Mouse (Mus musculus) frontal cortex, postnatal 14 days (tissue): ENCODE results near the gene B4galt1.

Experiments used
- DNase-seq, 2 experiments: peaks; one replicate each; pipeline ENCODE4 v3.0.0; 2022; ENCODE audit warnings: low spot score in 2 of 2

B4galt1 gene

DNA sequence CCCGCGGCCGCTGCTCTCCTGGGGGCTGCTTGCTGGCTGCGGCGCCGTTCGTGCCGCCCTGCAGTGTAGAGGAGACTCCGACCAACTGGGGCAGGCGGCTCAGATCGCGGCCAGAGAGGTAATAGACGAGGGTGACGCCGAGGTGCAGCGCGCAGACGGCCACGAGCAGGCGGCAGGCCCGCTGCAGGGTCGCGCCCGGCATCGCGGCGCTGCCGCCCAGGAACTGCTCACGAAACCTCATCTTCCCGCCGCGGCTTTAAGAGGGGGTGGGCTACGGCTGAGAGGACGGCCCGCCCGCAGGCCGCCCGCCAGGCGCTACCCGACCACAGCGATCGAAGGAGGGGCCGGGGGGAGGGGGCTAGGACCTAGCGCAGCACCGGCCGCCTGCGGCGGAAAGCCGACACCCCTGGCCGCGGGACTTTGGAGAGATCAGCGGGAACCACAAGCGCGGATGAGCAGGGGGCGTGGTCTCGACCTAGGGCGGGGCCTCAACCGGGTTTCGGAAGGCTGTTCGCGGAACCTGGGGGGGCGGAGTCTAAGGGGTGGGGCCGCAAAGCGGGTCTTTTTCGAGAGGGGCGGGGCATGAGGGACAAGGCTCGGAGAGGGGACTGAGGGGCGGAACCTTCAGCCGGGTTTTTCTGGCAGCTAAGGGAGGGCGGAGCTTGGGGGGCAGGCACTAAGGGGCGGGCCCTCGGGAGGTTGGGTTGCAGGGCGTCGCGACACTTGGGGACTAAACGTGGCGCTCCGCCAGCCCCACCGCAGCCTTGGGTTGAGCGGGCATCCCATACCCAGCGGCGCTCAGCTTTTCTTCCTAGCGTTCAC lies at the start of gene B4galt1:
B4galt1 (minus strand) TSS at position 441 of the 822 bp plus-strand sequence.
- peak; percentile 89 to 91 for DNase-seq

DNA sequence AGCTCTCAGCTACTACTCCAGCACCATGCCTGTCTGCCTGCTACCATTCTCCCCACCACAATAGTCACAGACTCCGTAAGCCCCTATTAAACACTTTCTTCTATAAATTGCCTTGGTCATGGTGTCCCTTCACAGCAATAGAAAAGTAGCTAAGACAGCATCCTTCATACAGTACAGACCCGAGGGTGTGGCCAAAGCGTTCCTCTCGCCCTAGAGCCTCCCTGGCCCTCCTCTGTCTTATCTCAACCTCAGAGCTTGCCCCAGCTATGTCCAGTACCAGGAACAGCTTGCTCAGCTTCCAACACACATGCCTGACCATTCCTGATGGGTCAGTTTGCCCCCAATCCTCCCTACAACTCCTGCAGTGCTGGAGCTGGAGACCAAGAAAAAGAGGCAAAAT lies 46.8 kb upstream of the B4galt1 start:
- DNase-seq, result no peak

DNA sequence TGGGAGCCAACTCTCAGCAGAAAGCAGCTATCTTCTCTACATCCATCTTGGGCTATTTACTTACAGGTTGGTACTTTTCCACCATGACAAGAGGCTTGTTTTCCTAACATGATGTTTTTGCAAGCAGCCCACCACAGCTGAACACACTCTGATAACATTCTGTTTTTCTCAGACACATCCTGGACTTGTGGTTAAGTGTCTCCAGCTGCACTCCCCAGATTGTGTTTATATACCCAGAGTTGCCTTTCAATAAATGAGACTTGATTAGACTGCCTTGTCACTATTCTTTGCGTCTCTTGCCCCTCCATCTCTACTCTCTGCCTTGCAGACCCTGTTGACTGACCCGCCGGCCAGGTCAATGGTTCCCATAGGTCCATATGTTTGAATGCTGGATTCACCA lies 46.3 kb upstream of the B4galt1 start:
- DNase-seq, result no peak

DNA sequence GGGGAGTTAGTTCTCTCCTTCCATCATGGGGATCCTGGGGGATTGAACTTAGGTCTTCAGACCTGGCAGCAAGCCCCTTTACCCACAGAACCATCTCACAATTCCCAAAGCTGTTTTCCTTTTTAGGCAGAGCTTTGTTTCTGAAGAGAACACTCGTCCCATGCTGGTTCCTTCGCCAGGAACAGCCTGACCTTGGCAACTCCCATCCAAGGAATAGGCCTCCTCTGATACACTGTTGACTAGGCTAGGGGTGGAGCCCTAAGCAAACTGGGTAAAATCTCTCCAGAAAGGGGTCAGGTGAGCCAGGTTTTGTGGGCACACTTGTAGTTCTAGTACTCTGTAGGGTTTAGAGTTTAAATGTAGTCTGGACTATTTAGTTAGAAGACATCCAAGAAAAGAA lies 45.5 kb upstream of the B4galt1 start:
- no peak for DNase-seq

DNA sequence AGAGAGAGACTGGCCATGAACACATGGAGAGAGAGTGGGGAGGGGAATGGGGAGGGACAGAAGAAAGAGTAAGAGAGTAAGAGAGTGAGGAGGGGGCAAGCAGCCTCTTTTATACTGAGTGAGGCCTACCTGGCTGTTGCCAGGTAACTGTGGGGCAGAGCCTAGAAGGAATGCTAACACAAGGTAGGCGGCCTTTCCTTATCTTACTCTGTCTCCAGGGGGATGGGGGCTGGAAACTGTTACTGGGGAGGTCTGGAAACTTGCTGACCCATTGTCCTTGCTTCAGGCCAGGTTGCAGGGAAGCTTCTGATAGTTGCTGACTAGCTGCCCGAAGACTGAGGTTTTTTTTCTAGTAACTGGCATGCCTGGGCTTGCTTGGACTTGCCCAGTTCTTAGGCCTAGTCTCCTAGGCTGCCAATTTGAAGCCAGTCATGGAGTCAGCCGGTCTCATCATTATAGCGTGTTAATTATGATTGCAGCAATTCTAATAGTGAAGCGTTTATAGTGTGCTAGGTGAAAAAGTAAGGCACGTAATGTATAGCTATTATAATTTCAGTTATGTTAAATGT lies 44.8 kb upstream of the B4galt1 start:
- DNase-seq, result no peak

DNA sequence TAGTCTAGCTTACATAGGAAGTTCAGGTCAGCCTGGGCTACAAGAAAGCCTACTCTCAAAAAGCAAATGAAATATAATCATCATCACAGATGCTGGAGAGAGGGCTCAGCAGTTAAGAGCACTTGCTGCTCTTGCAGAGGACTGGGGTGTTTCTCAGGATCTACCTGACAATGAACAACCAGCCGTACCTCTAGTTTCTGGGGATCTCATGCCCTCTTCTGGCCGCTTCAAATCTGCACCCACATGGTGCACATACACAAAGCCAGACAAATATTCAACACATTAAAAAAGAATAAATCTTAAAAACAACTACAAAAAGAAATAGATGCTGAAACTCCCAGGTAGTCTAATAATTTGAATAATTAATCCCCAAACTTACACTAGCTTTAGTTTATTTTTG lies 41.8 kb upstream of the B4galt1 start:
- DNase-seq, result no peak

DNA sequence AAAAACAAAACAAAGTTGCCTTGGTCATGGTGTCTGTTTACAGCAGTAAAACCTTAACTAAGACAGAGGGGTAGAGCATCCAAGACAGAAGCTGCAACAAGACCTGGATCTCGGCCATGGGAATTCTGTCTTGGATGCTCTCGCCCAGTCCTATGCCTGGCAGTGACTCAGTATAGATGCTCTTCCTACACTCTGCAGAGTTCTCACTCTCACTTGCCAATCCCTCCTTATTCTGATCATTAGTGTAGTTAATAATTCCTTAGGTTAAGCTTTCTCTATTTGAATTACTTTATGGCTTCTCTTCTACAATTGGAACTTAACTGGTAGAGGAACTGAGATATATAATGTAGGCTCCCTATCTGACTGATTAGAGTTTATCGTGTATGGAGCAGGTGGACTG lies 41.3 kb upstream of the B4galt1 start:
- no peak for DNase-seq

DNA sequence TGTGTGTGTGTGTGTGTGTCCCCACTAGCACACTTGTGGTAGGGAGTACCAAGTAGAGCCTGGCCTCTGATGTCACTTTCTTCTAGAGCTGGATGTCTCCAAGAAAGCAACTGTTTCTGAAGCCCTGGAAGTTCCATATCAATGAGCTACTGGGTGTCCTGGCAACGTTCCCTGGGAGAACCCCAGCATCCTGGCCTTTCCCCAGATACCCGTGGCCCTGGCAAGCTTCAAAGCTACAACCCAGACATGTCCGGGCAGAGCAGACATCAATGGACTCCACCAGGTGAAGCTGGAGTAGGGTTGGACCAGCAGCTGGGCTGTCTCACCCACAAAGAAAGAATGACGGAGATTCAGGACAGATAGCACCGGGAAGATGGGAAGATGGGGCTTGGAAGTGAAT lies 37.4 kb upstream of the B4galt1 start:
- DNase-seq, result no peak

DNA sequence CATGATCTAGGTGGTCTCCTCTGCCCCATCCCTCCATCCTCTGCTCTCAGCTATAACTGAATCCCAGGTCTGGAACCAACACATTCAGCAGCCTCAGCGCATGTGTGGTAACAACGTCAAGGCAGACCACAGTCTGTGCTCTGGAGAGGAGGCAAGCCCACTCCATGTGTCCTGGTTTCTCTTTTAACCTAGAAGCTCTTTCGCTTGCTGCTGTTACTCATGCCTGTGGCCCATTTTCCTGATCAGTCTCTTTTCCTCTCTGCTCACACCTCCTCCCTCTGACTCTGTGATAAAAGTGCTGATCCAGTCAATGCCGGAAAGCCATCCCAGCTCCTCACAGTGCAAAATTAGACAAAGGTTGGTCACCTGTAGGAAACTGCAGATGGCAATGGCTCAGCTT lies 36.2 kb upstream of the B4galt1 start:
- DNase-seq, result no peak

DNA sequence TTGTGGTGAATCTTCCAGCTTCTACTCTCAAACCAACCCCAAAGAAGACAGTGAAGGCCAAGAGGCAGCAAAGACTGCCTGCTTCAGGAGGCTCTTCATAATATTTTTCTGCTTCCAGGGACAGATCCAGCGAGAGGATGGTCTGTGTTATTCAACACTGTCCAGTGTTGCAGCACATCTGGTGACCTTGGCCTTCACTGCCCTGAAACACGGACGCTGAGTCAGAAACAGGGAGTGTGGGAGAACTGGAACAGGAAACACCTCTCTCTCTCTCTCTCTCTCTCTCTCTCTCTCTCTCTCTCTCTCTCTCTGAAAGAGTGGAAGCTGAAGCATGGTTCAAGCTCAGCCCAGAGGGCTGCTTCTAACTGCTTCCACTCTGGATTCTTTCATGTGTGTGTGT lies 35.4 kb upstream of the B4galt1 start:
- no peak for DNase-seq

DNA sequence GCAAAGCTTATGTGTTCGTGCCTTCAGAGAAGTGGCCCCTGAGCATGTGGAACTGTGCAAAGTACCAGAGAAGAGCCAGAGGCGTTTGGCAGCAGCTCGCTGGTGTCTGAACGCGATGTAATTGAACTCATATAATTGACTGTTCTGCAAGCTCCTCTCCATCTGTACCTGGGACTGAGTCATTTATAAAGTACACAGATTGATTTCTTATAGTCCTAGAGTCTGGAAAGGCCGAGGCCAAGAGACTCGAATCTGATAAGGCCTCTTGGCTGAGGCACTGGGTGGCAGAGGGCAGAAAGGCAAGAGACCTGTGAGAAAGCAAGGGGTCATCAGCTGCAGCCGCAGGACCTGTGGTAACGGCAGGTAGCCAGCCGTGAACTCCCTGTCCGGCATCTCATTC lies 35.0 kb upstream of the B4galt1 start:
- no peak for DNase-seq

DNA sequence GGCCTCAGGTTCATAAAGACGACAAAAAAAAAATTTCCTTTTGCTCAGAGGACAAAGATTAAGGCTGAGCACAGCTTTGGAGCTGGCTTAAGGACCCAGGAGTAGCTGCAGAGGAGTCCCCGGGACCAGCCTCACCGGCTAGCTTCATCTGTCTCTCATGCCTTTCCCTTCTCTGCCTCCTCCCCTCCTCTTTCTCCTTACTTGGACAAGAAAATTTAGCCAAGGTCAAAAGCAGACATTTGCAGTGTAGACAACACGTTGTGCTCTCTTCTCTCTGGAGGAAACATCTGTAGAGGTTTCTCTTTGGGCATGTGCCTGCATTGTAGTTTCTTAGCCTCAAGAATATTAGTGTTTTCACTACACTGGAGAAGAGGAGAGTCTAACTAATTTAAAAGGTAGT lies 32.1 kb upstream of the B4galt1 start:
- no peak for DNase-seq

DNA sequence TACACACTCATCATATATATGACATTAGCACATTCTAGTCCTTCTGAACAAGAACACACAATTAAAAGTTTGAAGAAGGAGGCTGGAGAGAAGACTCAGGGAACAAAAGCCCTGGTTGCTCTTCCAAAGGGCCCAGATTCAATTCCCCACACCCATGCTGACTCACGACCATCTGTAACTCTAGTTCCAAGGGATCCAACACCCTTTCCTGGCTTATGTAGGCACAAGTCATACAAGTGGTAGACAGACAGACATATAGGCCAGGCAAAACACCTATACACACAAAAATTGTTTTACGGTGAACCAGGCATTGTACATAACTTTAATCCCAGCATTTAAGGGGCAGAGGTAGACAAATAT lies 31.3 kb upstream of the B4galt1 start:
- DNase-seq, result no peak

DNA sequence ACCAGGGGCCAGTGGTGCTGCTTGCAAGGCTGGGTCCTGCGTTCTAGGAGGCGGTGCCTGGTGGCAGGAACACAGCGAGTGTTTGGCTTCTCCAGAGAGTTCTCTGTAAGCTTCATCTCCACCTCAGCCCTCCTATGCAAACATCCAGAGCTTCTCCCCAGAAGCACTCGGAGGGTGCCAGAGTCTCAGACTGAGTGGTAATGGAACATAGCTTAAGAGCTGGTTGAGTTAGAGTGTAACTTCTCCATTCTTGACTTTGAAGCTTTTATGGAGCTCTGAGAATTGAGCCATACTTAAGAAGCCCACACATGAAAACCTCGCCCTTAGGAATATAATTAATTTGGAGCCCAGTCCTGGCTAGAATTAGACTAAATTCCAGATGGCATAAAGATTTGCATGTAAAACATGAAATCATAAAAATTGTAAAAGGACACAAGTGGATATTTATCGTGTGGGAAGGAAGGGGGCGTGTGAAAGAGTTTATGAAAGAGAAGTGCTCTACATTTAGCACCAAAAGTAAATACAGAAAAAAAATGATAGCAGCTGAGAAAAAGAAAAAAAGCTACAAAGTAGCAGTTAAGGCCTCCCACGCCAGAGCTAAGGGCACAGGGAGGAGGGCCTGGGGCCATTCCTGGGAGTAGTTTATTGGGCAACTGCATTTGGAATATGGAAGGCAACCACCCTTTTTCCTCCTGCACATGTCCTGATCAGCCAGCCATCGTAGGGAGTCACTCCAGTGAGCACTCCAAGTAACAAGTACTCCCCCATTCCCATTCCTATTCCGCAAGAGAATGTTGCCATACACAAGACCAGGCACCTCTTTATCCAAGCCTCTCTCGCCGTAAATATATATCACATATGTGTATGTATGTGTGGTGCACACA lies 30.7 kb upstream of the B4galt1 start:
- no peak for DNase-seq

DNA sequence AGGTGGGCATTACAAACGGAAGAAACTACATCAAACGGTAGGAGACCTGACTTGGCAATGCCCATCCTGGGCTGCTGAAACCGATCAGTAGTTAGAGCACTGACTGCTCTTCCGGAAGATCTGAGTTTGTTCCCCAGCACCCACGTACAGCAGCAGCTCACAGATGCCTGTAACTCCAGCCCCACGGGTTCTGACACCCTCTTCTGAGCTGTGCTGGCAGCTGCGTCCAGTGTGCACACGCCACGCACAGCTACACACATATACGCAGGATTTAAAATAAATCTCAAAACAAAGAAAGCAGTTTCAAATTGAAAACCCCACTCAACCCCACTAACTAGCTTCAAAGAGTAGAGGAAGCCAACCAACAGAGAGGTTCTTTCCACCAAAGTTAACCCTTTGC lies 29.4 kb upstream of the B4galt1 start:
- DNase-seq, result no peak

DNA sequence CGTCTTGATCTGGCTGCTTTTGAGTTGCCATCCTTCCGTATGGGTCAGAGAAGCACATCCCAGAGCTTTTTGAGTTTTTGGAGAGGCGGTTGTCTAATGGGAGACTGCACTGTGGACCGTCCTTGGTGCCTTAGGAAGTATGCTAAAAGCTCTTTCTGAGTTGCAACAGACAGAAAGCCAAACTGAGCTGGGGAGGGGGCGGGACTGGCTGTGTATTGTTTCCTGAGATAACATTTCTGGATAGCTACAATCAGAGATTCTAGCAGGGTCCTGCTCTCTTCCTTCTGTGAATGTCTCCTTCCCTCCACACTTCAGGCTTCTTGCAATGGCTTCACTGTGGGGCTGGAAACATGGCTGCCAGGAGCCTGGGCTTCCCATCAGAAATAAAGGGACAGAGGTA lies 23.7 kb upstream of the B4galt1 start:
- no peak for DNase-seq

DNA sequence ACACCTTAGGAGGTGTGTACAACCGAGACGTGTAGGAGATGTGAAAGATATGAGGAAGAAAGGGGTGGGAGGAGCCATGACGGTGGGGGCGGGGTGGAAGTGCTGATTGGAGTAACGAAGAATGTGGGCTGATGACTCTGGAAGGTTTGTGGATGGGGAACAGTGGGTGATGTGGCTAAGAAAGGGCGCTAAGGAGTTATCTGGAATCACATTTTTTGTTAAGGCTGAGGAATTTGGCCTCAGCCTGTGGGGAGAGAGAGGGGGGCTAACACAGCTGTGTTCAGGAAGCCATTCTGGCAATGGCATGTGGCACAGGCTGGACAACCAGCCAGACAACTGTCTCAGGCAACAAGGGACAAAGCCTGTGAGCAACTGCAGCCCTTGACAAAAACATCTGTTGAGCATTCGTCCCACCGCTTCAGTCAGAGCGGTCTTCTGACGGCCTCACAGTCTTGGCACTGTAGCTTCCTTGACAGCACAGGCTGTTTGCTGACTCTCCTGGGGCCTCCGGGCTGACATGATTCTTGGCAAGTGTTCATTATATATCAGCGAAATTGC lies 23.1 kb upstream of the B4galt1 start:
- DNase-seq, result peak in 1 of 2 experiments; percentile 20

DNA sequence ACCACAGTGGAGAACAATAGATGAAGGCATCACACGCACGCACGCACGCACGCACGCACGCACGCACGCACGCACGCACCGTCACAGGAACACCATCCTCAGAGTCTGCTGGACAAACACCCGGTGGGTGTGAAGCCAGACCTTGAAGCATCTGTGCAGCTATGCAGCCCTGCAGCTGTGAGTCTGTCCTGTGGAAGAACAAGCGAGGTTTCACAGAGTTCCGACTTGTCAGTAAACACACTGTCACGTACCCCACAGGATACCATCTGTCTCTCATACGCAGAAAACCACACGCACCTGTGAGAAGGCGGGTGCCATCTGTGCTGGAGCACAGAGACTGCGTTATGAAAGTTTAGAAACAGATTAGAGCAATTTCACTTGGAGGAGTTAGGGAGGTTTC lies 22.0 kb upstream of the B4galt1 start:
- DNase-seq, result peak; percentile 58 to 60

DNA sequence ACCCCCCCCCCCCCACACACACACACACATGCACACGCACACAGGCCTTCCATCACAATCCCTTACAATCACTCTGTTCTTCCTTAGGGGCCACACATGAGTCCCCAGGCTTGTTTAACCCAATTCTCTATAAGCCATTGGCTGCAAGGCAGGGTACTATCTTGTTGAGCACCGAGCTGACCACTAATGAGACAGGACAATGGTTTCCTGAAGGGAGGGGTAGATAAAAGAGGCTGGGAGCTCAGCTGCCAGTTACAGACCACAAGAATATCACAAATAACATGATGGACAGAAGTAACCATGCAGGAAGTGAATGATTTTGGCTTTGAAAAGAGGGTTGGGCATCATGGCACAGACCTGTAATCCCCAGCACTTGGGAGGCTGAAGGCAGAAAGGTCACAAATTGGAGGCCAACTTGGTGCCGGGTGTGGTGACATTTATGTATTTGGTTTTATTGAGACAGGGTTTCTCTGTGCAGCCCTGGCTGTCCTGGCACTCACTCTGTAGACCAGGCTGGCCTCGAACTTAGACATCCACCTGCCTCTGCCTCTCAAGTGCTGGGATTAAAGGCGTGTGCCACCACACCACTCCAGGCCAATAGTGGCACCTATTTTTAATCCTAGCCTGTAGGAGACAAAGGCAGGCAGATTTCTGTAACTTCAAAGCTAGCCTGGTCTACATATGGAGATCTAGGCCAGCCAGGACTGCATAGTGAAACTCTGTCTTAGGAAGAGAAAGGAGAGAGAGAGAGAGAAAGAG lies 21.2 kb upstream of the B4galt1 start:
- no peak for DNase-seq

DNA sequence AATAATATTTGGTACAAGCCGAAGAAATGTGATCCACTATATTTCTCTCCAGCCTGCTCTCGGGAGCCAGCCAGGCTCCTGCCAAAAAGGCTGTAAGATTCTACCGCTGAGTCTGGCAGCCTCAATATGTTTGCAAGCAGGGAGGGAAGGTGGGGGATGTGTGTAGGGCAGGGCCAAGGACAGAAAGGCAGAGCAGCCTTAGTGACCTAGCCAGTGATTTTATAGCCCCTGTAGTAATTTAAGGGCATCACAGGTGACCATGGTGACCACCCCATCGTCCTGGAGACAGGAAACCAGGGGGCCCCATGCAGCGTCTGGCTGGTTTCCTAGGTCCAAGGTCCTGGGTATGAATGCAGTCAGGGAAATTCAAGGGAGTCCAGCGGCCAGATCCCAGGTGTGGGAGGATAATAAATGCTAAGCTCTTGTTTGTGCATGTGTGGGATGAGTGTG lies 20.4 kb upstream of the B4galt1 start:
- DNase-seq, result no peak

DNA sequence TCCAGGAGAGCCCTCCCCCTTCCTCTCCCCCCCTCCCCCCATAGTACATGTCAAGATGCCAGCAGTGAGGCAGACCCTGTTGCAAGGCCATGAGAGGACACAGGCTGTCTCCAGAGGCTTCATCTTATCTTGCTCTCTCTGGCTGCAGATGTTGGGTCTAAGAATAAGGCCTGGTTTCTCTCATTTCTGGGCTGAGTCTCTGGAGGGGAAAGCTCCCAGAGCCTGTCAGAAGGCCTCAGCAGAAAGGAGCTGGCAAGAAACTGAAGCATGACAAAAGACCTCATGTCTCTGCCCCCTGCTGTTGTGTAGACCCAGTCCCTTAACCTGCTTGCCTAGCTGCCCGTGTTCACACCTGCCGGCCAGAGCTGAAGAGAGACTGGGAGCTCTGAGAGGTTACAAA lies 19.5 kb upstream of the B4galt1 start:
- no peak for DNase-seq

DNA sequence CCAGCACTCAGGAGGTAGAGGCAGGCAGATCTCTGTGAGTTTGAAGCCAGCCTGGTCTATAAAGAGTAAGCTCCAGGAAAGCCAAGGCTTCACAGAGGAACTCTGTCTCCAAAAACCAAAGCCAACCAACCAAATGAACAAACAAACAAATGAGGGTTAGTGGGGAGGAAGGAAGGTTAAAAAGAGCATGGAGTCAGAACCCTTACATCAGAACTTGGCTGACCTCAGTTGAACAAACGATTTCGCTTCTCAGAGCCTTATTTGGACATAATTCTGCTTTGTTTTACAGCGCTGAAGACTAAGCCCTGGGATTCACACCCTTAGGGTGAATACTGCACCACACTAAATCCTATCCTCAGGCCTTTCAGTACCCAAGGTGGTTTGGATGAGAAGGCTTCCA lies 18.3 kb upstream of the B4galt1 start:
- no peak for DNase-seq
